Mouse (Mus musculus): ENCODE data around the gene Myoc.
"Not testable (repeated sequence)": the region's sequence is repeated elsewhere in the genome, so short reads cannot be mapped to it uniquely, and the experiment has no call there.

Gene Myoc

GRCm38 (mm10) chr1:162639051-162639750 lies at the start of gene Myoc:
Myoc (plus strand) TSS chr1:162639155.
- no peak for DNase-seq (ENCODE audit: low spot score)

DNA sequence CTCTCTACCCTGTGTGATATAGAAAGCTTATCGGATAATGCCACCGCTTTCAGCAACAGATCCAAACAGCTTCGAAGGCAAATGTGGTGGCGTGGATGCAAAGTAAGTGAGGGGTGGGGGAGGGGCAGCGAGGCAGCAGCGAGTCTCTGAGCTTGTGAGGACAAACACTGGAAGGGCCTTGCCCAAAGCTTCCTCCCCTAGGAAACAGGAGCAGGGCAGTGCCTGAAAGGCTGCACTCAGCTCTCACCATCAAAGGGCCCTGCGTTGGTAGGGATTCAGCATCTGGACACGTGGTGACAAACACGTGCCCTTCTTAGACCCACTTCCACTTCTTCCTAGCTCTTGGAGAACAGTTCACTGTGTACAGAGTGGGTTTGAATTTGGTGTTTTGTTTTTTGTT lies 49.5 kb upstream of the Myoc start:
- no peak for DNase-seq (ENCODE audit: low spot score)

DNA sequence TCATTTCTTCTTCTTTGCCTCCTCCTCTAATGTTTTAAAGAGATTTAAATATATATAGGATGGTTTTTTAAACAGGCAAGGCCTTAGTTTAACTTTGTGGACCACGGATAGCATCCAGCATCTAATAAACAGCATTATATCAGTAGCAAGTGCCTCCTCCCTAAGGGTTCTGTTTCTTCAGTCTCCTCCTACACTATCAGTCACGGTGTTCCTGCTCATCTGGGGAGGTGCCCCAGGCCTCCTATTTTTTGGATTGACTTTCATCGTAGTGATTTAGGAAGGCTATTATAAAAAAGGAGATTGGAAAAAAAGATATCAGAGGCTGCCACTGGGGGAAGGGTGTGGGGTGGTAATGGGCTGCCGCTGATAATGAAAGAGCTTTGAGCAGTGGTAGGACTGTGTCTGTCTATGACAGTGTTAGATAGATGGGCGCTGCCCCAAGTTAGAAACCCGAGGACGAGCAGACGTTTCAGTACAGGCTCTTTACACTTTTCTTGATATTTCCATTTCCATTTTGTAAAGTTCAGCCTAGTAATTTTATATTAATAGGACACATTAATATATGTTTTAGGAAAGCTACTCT lies 48.4 kb upstream of the Myoc start:
- DNase-seq (ENCODE audit: low spot score), result no peak

DNA sequence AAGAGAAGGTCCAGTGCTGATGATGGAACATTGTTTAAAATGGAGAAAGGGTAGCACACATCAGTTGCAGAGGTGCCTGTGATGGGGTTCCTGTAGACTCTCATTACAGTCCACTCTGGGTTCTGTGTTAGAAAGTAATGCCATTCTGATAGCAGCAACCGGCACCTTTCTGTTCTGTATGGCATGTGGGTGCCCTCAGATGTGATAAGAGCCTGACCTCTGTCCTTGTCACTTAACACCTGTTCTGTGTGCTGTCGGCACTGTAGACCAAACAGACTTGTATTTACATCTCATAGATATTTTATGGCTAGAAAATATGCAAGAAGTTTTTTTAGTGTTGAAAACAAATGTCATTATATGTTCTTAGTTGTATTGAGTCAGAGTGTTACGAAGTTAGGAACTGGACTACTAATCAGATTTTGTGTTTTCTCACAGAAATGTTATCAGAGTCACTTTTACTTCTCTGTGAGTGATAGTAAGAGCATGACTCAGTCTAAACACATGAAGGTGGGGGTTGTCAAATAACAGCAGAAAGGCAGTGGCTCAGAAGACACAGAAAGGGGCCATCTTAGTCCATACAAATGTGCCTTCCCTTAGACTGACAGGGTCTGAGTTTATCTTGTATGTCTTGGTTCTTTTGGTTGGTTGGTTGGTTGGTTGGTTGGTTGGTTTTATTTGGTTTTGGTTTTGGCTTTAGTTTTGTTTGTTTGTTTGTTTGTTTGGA lies 41.4 kb upstream of the Myoc start:
- no peak for DNase-seq (ENCODE audit: low spot score)

- no peak for DNase-seq (ENCODE audit: low spot score)
These were observed 39.3 kb upstream of the Myoc start for GRCm38 (mm10) chr1:162599617-162600016.

GRCm38 (mm10) chr1:162601288-162601687 lies 37.7 kb upstream of the Myoc start:
- no peak for DNase-seq (ENCODE audit: low spot score)

GRCm38 (mm10) chr1:162608127-162608526 lies 30.8 kb upstream of the Myoc start:
- DNase-seq (ENCODE audit: low spot score), result no peak

GRCm38 (mm10) chr1:162609633-162610250 lies 29.2 kb upstream of the Myoc start:
- DNase-seq (ENCODE audit: low spot score), result no peak

GRCm38 (mm10) chr1:162611191-162611590 lies 27.8 kb upstream of the Myoc start:
- no peak for DNase-seq (ENCODE audit: low spot score)

DNA sequence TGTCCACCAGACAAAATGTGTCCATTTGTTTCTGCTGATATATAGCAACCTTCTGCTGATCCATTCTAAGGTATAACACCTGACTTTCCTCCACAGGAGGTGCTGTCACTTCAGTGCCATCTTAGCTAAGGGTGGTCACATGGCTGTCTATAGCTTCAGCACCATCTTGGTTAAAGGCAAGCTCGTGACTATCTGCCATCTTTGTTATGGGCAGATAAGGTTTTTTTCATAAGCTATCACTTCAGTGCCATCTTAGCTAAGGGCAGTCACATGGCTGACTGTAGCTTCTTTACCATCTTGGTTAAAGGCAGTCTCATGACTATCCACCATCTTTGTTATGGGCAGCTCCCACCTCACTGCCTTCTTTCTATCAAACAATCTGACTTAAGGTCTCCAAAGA lies 23.4 kb upstream of the Myoc start:
- DNase-seq (ENCODE audit: low spot score), result no peak

- no peak for DNase-seq (ENCODE audit: low spot score)
These were observed 18.5 kb upstream of the Myoc start for GRCm38 (mm10) chr1:162620487-162620886.

- no peak for DNase-seq (ENCODE audit: low spot score)
These were observed 15.1 kb upstream of the Myoc start for GRCm38 (mm10) chr1:162623895-162624294.

DNA sequence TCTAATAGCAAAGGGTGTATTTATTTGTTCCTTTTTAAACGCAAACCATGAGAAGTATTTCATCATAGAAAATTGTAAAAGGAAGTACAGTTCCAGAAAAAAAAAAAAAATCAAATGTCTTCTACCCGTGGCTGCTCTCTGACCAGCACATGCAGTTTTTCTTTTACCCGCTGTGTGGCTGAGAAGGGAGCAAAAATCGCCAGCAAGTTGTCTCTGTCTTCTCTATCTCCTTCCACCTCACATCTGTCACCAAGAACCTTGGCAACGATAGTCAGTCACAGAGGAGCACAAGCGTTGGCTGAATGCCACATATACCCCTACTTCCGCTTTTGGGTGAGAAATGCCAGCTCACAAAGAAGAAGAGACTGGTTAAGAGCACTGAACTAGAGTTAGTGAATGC lies 13.7 kb upstream of the Myoc start:
- no peak for DNase-seq (ENCODE audit: low spot score)

DNA sequence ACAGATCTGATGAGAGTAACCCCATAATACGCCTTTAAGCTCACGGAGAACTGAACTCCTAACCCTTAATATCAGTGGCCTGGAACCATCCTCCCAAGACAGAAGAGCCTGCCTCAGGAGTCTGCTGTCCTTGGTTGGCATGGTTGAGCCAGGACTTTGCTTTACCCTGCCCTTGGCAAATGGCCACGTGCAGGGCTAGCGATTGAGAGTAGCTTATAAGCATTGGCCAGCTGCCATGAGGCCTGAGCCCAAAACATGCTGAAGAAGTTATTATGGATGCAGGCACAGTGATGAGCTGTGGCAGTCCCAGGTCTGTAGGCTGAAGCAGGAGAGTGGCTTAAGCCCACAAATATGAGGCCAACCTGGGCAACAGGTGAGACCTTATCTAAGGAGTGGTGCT lies 11.1 kb upstream of the Myoc start:
- not testable (repeated sequence) for DNase-seq (ENCODE audit: low spot score)

DNA sequence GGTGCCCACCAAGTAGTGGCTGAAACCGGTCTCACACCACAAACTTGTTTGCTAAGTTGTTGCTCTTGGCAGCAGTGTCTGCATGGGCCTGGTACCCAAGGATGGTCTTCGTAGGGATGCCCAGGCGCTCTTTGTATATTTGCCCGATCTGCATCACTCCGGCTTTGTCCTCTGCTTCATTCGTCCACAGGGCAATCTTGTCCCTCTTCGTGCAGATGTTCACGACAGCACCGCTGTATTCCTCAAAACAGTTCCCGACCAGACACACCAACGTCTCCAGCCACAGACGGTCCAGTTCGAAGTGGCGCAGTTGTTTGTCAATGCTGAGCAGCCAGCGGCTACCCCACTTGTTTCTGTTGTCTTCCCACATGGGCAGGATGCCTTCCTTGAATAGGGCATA lies 10.6 kb upstream of the Myoc start:
- not testable (repeated sequence) for DNase-seq (ENCODE audit: low spot score)

GRCm38 (mm10) chr1:162635291-162635931 lies 3.5 kb upstream of the Myoc start:
- not testable (repeated sequence) for DNase-seq (ENCODE audit: low spot score)

DNA sequence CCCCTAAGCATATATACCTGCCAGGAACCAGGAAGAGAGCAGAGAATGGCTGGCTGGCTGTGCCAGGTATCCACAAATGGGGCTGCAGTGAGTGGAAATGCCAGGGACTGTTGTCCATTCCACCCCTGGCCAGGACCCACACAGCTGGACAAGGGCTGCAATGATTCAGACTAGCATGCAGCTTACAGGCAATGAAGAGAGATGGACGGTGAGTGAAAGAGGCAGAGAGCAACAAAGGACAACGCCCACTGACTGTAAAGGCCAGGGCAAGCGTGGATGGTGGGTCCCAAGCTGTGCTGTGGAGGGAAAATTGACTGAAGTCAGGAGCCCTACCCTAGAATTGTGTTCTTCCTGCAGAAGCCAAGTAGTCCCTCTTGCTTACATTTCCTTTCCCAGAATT lies 2.4 kb upstream of the Myoc start:
- DNase-seq (ENCODE audit: low spot score), result no peak

- no peak for DNase-seq (ENCODE audit: low spot score)
These were observed 420 bp upstream of the Myoc start for GRCm38 (mm10) chr1:162638535-162638934.

DNA sequence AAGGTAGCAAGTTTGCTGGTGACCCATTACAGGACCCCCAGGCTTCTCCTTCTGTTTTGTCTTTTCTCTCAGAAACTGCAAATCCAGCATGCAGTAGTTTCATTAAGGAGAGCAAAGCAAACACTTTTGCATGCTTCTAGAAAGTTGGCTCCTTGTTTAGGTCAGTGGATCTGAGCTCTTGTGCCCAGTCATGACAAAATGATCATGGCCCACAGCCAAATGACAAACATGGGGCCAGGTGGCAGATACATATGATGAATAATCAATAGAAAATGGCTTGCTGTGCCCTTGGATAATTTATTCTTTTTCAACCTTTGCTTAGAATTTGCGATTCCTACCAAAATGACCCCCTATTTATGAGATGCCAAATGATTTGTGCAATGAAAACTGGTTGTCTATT lies 906 bp downstream of the Myoc start:
- DNase-seq (ENCODE audit: low spot score), result no peak

GRCm38 (mm10) chr1:162642591-162642990 lies 3.6 kb downstream of the Myoc start:
- no peak for DNase-seq (ENCODE audit: low spot score)

- DNase-seq (ENCODE audit: low spot score), result no peak
These were observed 4.8 kb downstream of the Myoc start for GRCm38 (mm10) chr1:162643752-162644151.

DNA sequence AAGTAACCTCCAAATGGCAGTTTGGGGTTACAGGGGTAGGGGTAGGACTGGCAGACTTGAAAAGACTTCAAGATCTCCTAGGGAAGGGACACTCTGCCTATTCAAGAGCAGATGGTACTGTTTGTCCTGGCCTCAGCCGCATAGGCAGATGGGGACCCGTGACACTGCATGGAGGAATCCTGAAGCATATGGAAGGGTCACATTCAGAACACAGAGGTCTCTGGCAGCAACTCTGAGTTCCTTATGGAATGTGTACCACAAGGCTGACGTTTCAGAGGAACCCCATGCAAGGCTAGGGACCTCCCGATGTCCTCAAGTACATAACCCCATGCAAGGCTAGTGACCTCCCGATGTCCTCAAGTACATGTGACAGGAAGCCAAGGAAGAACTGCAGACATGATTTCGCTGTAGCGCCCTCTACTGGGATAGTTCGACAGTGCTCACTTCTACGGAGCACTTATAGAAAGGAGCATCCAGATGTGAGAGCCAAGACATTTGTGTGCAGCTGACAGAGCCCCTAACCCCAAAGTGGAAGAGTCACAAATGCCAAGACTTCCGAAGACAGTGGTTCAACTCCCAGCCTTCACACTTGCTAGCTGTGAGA lies 7.2 kb downstream of the Myoc start:
- DNase-seq (ENCODE audit: low spot score), result no peak

Data from urinary bladder, postnatal 10 days (tissue).